Mouse (Mus musculus) brain, embryonic 14.5 days (tissue): Measurements from ENCODE around the gene 4931422A03Rik.

Experiments used
- CTCF ChIP-seq: fragments of 200-500 bp; IDR thresholded peaks from 2 replicates; pipeline ENCODE4 v1.5.1; 2012; ENCODE audit warnings: inconsistent platforms, mild to moderate bottlenecking, moderate library complexity, borderline replicate concordance; ENCODE audit not compliant: insufficient read depth, insufficient read length; ENCODE audit errors: extremely low read depth
- POLR2A ChIP-seq: fragments of 200-500 bp; IDR thresholded peaks from 2 replicates; pipeline ENCODE4 v1.6.1; 2012; ENCODE audit warnings: mild to moderate bottlenecking, inconsistent platforms, borderline replicate concordance; ENCODE audit not compliant: poor library complexity, insufficient read depth, insufficient read length, severe bottlenecking; ENCODE audit errors: extremely low read depth

GRCm38 (mm10) chr2:104058954-104059353, 30.8 kb upstream of the 4931422A03Rik start:
- TF ChIP-seq POLR2A: no peak
- no peak for TF ChIP-seq CTCF
